Comparison of ENCODE assay signal across 11 mouse cellular contexts in the genomic region with DNA sequence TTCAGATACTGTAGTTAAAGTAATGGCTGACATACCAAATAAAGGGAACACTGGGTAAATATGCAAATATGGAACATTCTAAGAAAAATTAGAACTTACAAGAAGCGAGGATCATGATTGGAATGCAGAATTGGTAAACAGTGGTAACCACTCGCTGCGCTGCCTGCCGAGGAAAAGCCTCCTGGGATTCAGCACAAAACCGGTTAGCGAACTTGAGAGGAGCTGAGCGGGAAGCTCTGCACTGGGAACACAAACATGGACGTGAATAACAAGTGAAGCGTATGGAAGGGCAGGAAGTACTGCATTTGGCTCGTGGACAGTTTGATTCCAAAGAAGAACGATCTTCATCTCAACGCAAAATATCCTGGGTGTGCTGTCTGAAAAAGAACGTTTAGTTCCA.
DNase-seq lines count a peak whose midpoint lies in the region; ATAC-seq and TF ChIP-seq lines count a peak whose summit lies in the region.
"Had no signal": no experiment of that assay in that cellular context is flagged by ENCODE, and none has a peak within 500 bp of the region (broad histone marks: within the 10 kb centered on the region; RNA-seq: fewer than 3 reads in every experiment).

No protein-coding gene starts in this region.

- no peaks in the 10 kb centered on the region for H3K4me1 ChIP-seq in kidney, postnatal 0 days (replicated peaks; ENCODE audit: insufficient read depth, low read length)
- H3K4me1 ChIP-seq in intestine, postnatal 0 days (replicated peaks; ENCODE audit: control insufficient read depth, insufficient read depth, low read length), result no peaks in the 10 kb centered on the region

- no peak overlapping the region for H3K27ac ChIP-seq in kidney, postnatal 0 days
- H3K27ac ChIP-seq in intestine, postnatal 0 days (ENCODE audit: low read depth, low read length), result no peak overlapping the region
- no peak overlapping the region for H3K27ac ChIP-seq in layer of hippocampus, adult 2 months

- no peaks in the 10 kb centered on the region for H3K36me3 ChIP-seq in kidney, postnatal 0 days (ENCODE audit: insufficient read depth, low read length)
- H3K36me3 ChIP-seq in intestine, postnatal 0 days (ENCODE audit: control insufficient read depth, insufficient read depth), result no peaks in the 10 kb centered on the region

- H3K4me2 ChIP-seq in kidney, postnatal 0 days (ENCODE audit: low read length), result peak overlapping the region; percentile 21; the same call in 1 of the 2 replicates
- H3K4me2 ChIP-seq in intestine, postnatal 0 days (replicated peaks; ENCODE audit: low read depth), result peak overlapping the region; percentile 27; the same call in 1 of the 2 replicates

- no peaks in the 10 kb centered on the region for H3K9me3 ChIP-seq in kidney, postnatal 0 days (replicated peaks; ENCODE audit: low read length)
- H3K9me3 ChIP-seq in intestine, postnatal 0 days (ENCODE audit: control insufficient read depth), result no peaks in the 10 kb centered on the region

- 38% methylated on average over 13 of the region's 13 CpGs for WGBS in kidney, postnatal 0 days
- WGBS in intestine, postnatal 0 days, result 18% methylated on average over 13 of the region's 13 CpGs

- TF ChIP-seq CTCF in kidney, postnatal 0 days (IDR thresholded peaks at IDR 0.05; ENCODE audit: low read depth), result no peak
- no peak for TF ChIP-seq CTCF in intestine, postnatal 0 days (IDR thresholded peaks at IDR 0.05; ENCODE audit: low read depth)
- no peak for TF ChIP-seq CTCF in layer of hippocampus, adult 2 months (conservative IDR thresholded peaks at IDR 0.05)

- H3K4me3 ChIP-seq in kidney, postnatal 0 days (replicated peaks; ENCODE audit: low read depth, low read length), result no peak overlapping the region
- H3K4me3 ChIP-seq in intestine, postnatal 0 days (ENCODE audit: low read depth, low read length), result no peak overlapping the region
- H3K4me3 ChIP-seq in layer of hippocampus, adult 2 months, result no peak overlapping the region

- ATAC-seq in kidney, postnatal 0 days (replicated peaks; ENCODE audit: low FRiP score, low read depth), result no peak
- ATAC-seq in intestine, postnatal 0 days, result no peak

- no peak overlapping the region for H3K9ac ChIP-seq in kidney, postnatal 0 days (ENCODE audit: low read depth, low read length)
- no peak overlapping the region for H3K9ac ChIP-seq in intestine, postnatal 0 days (ENCODE audit: low read depth, low read length)

- no peaks in the 10 kb centered on the region for H3K27me3 ChIP-seq in kidney, postnatal 0 days (ENCODE audit: insufficient read depth, low read length)
- H3K27me3 ChIP-seq in intestine, postnatal 0 days (replicated peaks; ENCODE audit: control insufficient read depth, insufficient read depth, low read length), result no peaks in the 10 kb centered on the region

- DNase-seq in kidney, postnatal 0 days (ENCODE audit: low spot score), result peak; percentile 4
- DNase-seq in kidney, adult 9 months, result no peak
- peak; percentile 50 for DNase-seq in ZHBTc4 (ENCODE audit: low read depth, low spot score)
- peak; percentile 25 for DNase-seq in embryo, embryonic 9.5 days (ENCODE audit: extremely low spot score)
- DNase-seq in layer of hippocampus, adult 2 months (ENCODE audit: low spot score in 2 of 2), result no peak
- DNase-seq in thymus, adult 18-20 months, result no peak
- DNase-seq: cerebellum, postnatal 25 days; kidney, adult 11 months; lung, postnatal 14 days; thymus, postnatal 36 days had no signal

Comparison
In these comparisons a context has a peak if more than half of its experiments do, and no peak if none do; other contexts are left out.
1. DNase-seq: peak in kidney, postnatal 0 days (single experiment), ZHBTc4 (single experiment) and embryo, embryonic 9.5 days (single experiment); none in kidney, adult 9 months (single experiment), layer of hippocampus, adult 2 months (0 of 2) and thymus, adult 18-20 months (0 of 2).